Mouse (Mus musculus): ENCODE results near the gene Iqcb1. TPM values are rescaled to one million over a fixed set of nuclear protein-coding genes. Genes with fewer than 3 reads are reported as not detected.

The Iqcb1 gene
- polyA plus RNA-seq, 1 experiment from 2014 or later: 65.3 TPM

DNA sequence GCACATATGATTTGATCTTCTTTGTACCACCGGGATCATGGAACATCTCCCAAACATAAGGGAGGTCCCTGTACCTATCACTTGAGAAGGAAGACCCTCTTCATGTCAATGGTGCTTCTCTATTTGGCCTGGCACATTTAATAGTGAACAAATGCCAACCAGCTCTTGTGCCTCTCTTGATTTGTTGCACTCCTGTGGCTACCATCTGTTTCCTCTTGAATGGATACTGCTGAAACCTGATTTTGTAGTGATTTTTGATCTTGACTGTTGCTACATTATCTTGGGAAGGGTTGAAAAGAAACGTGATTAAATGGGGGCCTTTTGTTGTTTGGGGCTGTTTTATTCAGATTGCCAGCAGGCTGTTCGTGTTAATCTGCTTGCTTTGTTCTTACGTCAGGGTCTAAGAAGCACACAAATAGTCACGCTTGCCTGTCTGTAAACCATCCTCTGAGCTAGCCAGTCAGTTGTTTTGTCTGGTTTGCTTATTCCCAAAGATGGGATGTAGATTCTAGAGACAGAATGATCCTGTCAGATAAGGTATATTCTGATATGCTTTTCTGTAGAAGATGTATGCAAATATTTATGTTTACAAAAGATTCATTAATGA is 54.7 kb downstream of the Iqcb1 start:
- Histone ChIP-seq H3K27me3 (replicated peaks) (no peaks in the 10 kb centered on the region), H3K4me3 (no peak overlapping the region), H3K36me3 (peaks cover 6% of the 10 kb centered on the region), H3K9me3 (no peaks in the 10 kb centered on the region), H3K27ac (no peak overlapping the region; the same call in 1 of the 2 replicates), H3K4me1 (peaks cover 9% of the 10 kb centered on the region), H3K4me2 (replicated peaks) (no peak overlapping the region), H3K9ac (no peak overlapping the region)
- ATAC-seq (ENCODE audit: low FRiP score, low read depth): peak; percentile 53
- 35% methylated on average over 5 of the region's 5 CpGs for WGBS

DNA sequence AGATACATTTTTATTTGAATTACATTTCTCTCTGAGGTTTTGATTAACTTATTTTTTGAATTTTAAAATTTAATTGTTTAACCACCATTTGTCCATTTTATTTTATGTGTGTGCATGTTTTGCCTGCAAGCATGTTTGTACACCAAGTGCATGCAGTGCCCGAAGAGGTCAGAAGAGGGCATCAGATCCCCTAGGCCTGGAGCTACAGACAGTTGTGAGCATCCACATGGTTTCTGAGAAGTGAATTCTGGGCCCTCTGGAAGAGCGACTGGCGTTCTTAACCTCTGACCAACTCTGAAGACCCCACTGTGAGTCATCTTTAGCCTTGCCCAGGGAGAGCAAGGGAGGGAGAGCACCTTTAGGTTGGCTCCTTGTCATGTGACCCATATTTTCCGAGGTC is 56.7 kb downstream of the Iqcb1 start:
- H3K4me3 ChIP-seq: no peak overlapping the region
- WGBS: 90% methylated on average over 4 of the region's 4 CpGs

DNA sequence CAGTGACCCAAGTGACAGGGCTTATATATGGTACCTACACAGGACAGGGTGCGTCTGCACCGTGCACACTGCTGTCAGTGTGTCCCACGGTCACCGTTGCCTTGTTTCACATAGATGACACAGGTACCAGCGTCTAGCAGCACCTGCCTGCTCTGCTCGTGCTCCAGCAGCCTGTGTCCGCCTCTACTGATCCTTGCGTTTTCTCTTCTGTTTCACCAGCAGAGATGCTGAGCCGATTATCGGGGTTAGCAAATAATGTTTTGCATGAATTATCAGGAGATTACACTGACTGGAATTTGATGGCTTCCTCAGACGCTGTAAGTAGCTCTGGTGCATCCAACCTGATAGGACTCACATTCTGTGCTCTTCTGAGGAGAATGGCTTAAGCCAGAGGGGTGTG is 57.7 kb downstream of the Iqcb1 start:
- peaks cover 6% of the 10 kb centered on the region; the same call in 1 of the 2 replicates for H3K4me1 ChIP-seq

More for the DNA sequence above, 56.7 kb downstream of the Iqcb1 start:
- Histone ChIP-seq H3K9me3 (no peaks in the 10 kb centered on the region), H3K4me1 (peaks cover 6% of the 10 kb centered on the region; the same call in 1 of the 2 replicates), H3K27ac (no peak overlapping the region), H3K36me3 (peaks cover 14% of the 10 kb centered on the region), H3K9ac (no peak overlapping the region), H3K27me3 (replicated peaks) (no peaks in the 10 kb centered on the region), H3K4me2 (replicated peaks) (no peak overlapping the region)
- no peak for ATAC-seq (ENCODE audit: low FRiP score, low read depth)

DNA sequence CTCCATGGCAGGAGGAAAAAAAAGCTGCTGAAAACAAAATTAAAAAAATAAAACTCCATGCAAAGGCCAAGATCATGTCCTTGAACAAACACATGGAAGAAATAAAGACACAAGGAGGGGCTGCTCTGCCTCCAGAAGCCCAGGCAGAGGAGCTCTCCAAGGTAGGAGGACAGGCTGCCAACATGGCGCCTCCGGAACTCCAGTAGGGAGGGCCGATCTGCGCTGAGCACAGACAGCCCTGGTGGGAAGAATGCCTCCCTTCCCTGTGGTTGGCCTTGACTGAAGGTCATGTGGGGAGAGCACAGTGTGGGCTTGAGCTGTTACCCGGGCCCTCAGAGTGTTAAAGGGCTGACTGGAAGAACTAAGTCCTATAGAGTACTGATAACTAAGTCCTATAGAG is 59.4 kb downstream of the Iqcb1 start:
- H3K27ac ChIP-seq: no peak overlapping the region
- ATAC-seq (ENCODE audit: low FRiP score, low read depth): no peak
- WGBS: 93% methylated on average over 5 of the region's 5 CpGs
- H3K36me3 ChIP-seq: peaks cover 29% of the 10 kb centered on the region
- no peak overlapping the region for H3K4me2 ChIP-seq (replicated peaks)
- H3K4me3 ChIP-seq: no peak overlapping the region
- H3K9ac ChIP-seq: no peak overlapping the region
- no peaks in the 10 kb centered on the region for H3K9me3 ChIP-seq
- H3K27me3 ChIP-seq (replicated peaks): no peaks in the 10 kb centered on the region
- peaks cover 5% of the 10 kb centered on the region; the same call in 1 of the 2 replicates for H3K4me1 ChIP-seq

More for the DNA sequence above, 57.7 kb downstream of the Iqcb1 start:
- Histone ChIP-seq H3K9ac (no peak overlapping the region), H3K27ac (no peak overlapping the region), H3K9me3 (no peaks in the 10 kb centered on the region), H3K36me3 (peaks cover 15% of the 10 kb centered on the region), H3K4me2 (replicated peaks) (no peak overlapping the region), H3K27me3 (replicated peaks) (no peaks in the 10 kb centered on the region), H3K4me3 (no peak overlapping the region)
- 94% methylated on average over 11 of the region's 11 CpGs for WGBS
- ATAC-seq (ENCODE audit: low FRiP score, low read depth): no peak

DNA sequence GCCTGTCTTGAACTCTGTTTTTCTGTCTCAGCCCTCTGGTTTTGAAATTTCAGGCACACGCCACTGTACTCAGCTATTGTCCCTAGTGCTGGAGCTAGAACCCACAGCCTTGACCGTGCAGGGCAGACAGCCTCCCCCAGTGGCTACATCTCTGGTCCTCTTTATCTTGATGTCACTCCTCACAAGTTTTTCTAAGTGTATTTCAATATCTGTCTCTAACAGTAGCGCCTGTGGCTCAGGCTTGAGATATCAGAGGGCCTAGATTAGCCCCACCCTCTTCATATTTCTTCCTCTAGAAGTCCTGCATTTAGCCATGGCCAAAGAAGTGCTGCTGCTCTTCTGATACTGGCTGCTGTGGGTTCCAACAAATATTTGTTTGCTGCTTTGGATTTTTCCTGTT is 62.4 kb downstream of the Iqcb1 start:
- WGBS: 96% methylated on average over 3 of the region's 3 CpGs
- H3K36me3 ChIP-seq: peaks cover 53% of the 10 kb centered on the region

DNA sequence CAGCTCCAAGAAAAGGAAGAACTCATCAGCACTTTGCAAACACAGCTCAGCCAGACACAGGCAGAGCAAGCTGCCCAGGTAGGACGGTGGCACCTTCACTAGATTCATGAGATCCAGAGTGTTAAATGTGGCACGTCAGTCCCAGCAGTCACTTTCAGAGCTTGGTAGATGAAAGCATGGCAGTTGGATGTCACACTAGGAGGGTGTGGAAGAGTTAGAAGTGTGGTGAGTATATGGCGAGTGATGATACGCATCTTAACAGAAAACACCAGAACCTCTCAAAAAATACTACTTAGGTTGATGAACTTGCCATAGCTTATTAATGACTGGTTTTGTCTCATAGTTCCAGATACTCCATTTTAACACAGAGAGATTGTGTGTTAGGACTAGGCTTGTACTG is 63.2 kb downstream of the Iqcb1 start:
- Histone ChIP-seq H3K4me2 (replicated peaks) (no peak overlapping the region), H3K36me3 (peaks cover 58% of the 10 kb centered on the region), H3K4me1 (no peaks in the 10 kb centered on the region), H3K27me3 (replicated peaks) (no peaks in the 10 kb centered on the region), H3K9ac (no peak overlapping the region), H3K27ac (no peak overlapping the region), H3K4me3 (no peak overlapping the region), H3K9me3 (no peaks in the 10 kb centered on the region)
- no peak for ATAC-seq (ENCODE audit: low FRiP score, low read depth)
- 93% methylated on average over 4 of the region's 4 CpGs for WGBS

More for the DNA sequence above, 62.4 kb downstream of the Iqcb1 start:
- ATAC-seq (ENCODE audit: low FRiP score, low read depth): no peak
- Histone ChIP-seq H3K27me3 (replicated peaks) (no peaks in the 10 kb centered on the region), H3K4me1 (no peaks in the 10 kb centered on the region), H3K27ac (no peak overlapping the region), H3K9me3 (no peaks in the 10 kb centered on the region), H3K9ac (no peak overlapping the region), H3K4me2 (replicated peaks) (no peak overlapping the region), H3K4me3 (no peak overlapping the region)

DNA sequence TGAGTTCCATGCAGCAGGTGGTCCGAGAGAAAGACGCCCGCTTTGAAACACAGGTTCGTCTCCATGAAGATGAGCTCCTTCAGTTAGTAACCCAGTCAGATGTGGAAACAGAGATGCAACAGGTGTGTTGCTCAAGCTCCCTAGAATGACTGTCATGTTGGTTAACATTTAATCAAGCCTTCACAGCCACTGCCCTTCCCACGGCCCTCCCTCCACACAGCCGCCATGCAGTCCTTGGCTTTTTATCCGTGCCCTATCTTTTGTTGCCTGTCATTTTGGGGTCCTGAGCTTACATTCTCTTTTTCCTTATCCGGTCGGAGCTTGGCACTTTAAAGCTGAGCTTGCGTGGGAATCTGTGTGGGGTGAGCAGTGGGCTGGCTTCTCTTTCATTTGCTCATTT is 65.1 kb downstream of the Iqcb1 start:
- Histone ChIP-seq H3K4me2 (replicated peaks) (no peak overlapping the region), H3K4me1 (no peaks in the 10 kb centered on the region), H3K9ac (no peak overlapping the region), H3K4me3 (no peak overlapping the region), H3K36me3 (peaks cover 65% of the 10 kb centered on the region), H3K27me3 (replicated peaks) (no peaks in the 10 kb centered on the region), H3K27ac (no peak overlapping the region), H3K9me3 (no peaks in the 10 kb centered on the region)
- 90% methylated on average over 10 of the region's 10 CpGs for whole genome bisulfite sequencing
- no peak for ATAC-seq (ENCODE audit: low FRiP score, low read depth)

DNA sequence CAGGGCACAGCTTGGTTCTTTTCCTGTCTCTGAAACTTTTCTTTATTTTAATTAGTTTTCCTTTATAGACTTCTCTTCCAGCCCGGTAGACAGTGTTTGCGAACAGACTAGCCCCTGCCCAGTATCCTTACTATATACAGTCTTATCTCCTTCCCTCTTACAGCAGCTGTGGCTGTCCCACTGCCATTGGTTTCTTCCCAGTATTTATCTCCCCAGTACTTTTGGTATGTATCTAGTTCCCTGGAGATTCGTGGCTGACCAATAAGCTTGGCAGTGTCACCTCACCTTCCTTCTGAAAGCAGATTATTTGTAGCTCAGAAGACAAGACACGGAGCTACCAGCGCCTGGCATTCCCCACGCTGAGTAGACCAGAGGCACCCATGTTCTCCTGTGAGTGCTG is 68.5 kb downstream of the Iqcb1 start:
- Histone ChIP-seq H3K27ac (no peak overlapping the region), H3K4me3 (no peak overlapping the region), H3K36me3 (peaks cover 71% of the 10 kb centered on the region), H3K4me2 (replicated peaks) (no peak overlapping the region), H3K9ac (no peak overlapping the region), H3K27me3 (replicated peaks) (no peaks in the 10 kb centered on the region), H3K4me1 (no peaks in the 10 kb centered on the region), H3K9me3 (no peaks in the 10 kb centered on the region)
- ATAC-seq (ENCODE audit: low FRiP score, low read depth): no peak
- 94% methylated on average over 6 of the region's 6 CpGs for WGBS

DNA sequence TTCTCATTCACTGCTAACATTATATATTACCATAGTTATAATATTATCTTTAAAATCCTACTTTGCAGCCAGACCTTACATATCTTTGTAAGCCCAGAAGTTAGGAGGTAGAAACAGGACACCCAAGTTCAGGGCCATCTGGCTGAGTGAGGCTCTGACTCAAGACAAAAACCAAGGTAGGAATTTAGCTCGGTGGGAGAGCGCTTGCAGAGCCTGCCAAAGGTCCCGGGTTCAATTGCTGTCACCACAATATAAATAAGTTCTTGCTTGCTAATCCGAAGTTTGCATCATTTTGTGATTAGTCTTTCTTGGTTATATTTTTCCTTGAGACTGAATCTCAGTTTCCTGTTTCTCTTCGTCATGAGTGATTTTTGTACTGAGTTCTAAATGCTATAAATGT is 75.0 kb downstream of the Iqcb1 start:
- H3K27me3 ChIP-seq (replicated peaks): no peaks in the 10 kb centered on the region
- WGBS: 93% methylated on average over 5 of the region's 5 CpGs

DNA sequence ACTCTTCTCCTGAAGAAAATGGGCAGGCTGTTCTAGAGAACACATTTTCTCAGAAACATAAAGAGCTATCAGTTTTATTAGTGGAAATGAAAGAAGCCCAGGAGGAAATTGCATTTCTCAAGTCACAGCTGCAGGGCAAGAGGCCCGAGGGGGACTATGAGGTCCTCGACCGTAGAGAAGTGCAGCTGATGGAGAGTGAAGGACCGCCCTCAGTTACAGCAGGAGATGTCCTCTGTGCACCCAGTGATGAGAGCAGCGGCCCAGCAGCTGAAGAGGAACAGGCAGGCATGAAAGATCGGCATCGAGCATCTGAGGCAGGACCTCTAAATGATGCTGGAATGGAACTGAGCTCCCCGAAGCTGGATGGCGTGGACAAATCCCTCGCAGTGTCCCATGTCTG is 83.7 kb downstream of the Iqcb1 start:
- H3K27ac ChIP-seq: no peak overlapping the region
- no peaks in the 10 kb centered on the region for H3K27me3 ChIP-seq (replicated peaks)
- H3K9me3 ChIP-seq: no peaks in the 10 kb centered on the region
- no peak overlapping the region for H3K9ac ChIP-seq
- no peaks in the 10 kb centered on the region for H3K4me1 ChIP-seq
- WGBS: 89% methylated on average over 10 of the region's 10 CpGs
- ATAC-seq (ENCODE audit: low FRiP score, low read depth): no peak
- H3K4me2 ChIP-seq (replicated peaks): no peak overlapping the region
- H3K4me3 ChIP-seq: no peak overlapping the region
- peaks cover 69% of the 10 kb centered on the region for H3K36me3 ChIP-seq

More for the DNA sequence above, 75.0 kb downstream of the Iqcb1 start:
- H3K4me3 ChIP-seq: no peak overlapping the region
- no peak overlapping the region for H3K27ac ChIP-seq
- no peaks in the 10 kb centered on the region for H3K4me1 ChIP-seq
- H3K4me2 ChIP-seq (replicated peaks): no peak overlapping the region
- H3K9me3 ChIP-seq: no peaks in the 10 kb centered on the region
- ATAC-seq (ENCODE audit: low FRiP score, low read depth): no peak
- no peak overlapping the region for H3K9ac ChIP-seq
- peaks cover 53% of the 10 kb centered on the region for H3K36me3 ChIP-seq

DNA sequence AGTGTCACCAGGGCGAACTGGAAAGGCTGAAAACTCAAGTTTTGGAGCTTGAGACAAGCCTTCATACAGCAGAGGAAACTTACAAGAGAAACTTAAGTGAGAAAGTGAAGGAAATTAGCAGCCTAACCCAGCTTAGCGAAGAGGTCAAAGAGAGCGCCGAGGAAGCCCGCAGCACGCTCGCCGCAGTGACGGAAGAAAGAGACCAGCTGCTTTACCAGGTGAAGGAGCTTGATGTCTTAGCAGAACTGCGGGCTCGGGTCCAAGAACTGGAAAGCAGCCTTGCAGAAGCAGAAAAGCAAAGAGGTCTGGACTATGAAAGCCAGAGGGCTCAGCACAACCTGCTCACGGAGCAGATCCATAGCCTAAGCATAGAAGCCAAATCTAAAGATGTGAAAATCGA is 84.1 kb downstream of the Iqcb1 start:
- H3K27ac ChIP-seq: no peak overlapping the region
- peaks cover 71% of the 10 kb centered on the region for H3K36me3 ChIP-seq
- no peaks in the 10 kb centered on the region for H3K4me1 ChIP-seq
- H3K4me3 ChIP-seq: no peak overlapping the region
- 94% methylated on average over 13 of the region's 13 CpGs for WGBS
- no peaks in the 10 kb centered on the region for H3K27me3 ChIP-seq (replicated peaks)
- H3K9me3 ChIP-seq: no peaks in the 10 kb centered on the region
- no peak overlapping the region for H3K4me2 ChIP-seq (replicated peaks)
- no peak for ATAC-seq (ENCODE audit: low FRiP score, low read depth)
- H3K9ac ChIP-seq: no peak overlapping the region

DNA sequence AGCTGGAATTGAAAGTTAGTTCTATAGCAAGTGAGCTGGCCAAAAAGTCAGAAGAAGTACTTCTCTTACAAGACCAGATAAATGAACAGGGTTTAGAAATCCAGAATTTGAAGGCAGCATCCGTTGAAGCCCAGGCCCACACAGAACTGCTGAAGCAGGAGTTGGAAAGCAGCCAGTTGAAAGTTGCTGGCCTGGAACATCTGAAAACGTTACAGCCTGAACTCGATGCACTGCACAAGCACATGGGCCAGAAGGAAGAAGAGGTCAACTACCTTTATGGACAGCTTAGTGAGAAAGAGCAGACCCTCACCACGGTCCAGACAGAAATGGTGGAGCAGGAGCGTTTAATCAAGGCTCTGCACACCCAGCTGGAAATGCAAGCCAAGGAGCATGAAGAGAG is 86.0 kb downstream of the Iqcb1 start:
- Histone ChIP-seq H3K36me3 (peaks cover 75% of the 10 kb centered on the region), H3K9ac (no peak overlapping the region), H3K4me3 (no peak overlapping the region), H3K27me3 (replicated peaks) (no peaks in the 10 kb centered on the region), H3K9me3 (no peaks in the 10 kb centered on the region), H3K27ac (no peak overlapping the region), H3K4me2 (replicated peaks) (no peak overlapping the region), H3K4me1 (no peaks in the 10 kb centered on the region)
- ATAC-seq (ENCODE audit: low FRiP score, low read depth): no peak
- WGBS: 92% methylated on average over 5 of the region's 5 CpGs

DNA sequence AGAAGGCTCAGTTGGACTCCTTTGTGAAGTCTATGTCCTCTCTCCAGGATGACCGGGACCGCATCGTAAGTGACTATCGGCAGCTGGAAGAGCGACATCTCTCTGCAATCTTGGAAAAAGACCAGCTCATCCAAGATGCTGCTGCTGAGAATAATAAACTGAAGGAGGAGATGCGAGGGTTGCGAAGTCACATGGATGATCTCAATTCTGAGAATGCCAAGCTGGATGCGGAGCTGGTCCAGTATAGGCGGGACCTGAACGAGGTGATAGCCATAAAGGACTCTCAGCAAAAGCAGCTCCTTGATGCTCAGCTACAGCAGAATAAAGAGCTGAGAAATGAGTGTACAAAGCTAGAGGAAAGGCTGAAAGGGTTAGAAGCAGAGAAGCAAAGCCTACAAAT is 90.3 kb downstream of the Iqcb1 start:
- ATAC-seq (ENCODE audit: low FRiP score, low read depth): no peak
- 92% methylated on average over 10 of the region's 10 CpGs for WGBS
- peaks cover 61% of the 10 kb centered on the region for H3K36me3 ChIP-seq

More for the DNA sequence above, 90.3 kb downstream of the Iqcb1 start:
- H3K27me3 ChIP-seq (replicated peaks): no peaks in the 10 kb centered on the region
- no peak overlapping the region for H3K4me3 ChIP-seq
- no peak overlapping the region for H3K9ac ChIP-seq
- H3K9me3 ChIP-seq: no peaks in the 10 kb centered on the region
- no peak overlapping the region for H3K4me2 ChIP-seq (replicated peaks)
- no peaks in the 10 kb centered on the region for H3K4me1 ChIP-seq
- H3K27ac ChIP-seq: no peak overlapping the region

Data from neural tube, embryonic 12.5 days (tissue).